Mouse (Mus musculus) intestine, embryonic 16.5 days (tissue): ENCODE data around the gene Gstt4. TPM values are rescaled to one million over a fixed set of nuclear protein-coding genes. Genes with fewer than 3 reads are reported as not detected.
A peak's percentile ranks its signal among the peaks of the same experiment; 100 is the strongest.

Experiments
- ATAC-seq: fragments of 200-750 bp; cut with Nextera tagmentation; 2 replicates; pipeline ENCODE4 v1.8.0; 2017; ENCODE audit warnings: moderate TSS enrichment, moderate library complexity
- H3K27ac ChIP-seq: fragments of 300-500 bp; sonication (generic); 2 replicates; pipeline ENCODE4 v1.5.1; 2014; ENCODE audit warnings: mild to moderate bottlenecking, low read length
- H3K27me3 ChIP-seq: fragments of 300-500 bp; sonication (generic); replicated peaks from 2 replicates; pipeline ENCODE4 v1.6.1; 2014; ENCODE audit warnings: low read length, control low read depth, mixed read lengths; ENCODE audit not compliant: control insufficient read depth, insufficient read depth
- H3K36me3 ChIP-seq: fragments of 300-500 bp; sonication (generic); 2 replicates; pipeline ENCODE4 v1.6.1; 2014; ENCODE audit warnings: low read length, control low read depth; ENCODE audit not compliant: control insufficient read depth, insufficient read depth
- H3K4me1 ChIP-seq: fragments of 300-500 bp; sonication (generic); 2 replicates; pipeline ENCODE4 v1.6.1; 2014; ENCODE audit warnings: low read length, control low read depth, mixed read lengths; ENCODE audit not compliant: control insufficient read depth, insufficient read depth
- H3K4me2 ChIP-seq: fragments of 300-500 bp; sonication (generic); 2 replicates; pipeline ENCODE4 v1.6.1; 2014; ENCODE audit warnings: low read depth, low read length, control low read depth
- H3K4me3 ChIP-seq: fragments of 300-500 bp; sonication (generic); 2 replicates; pipeline ENCODE4 v1.5.1; 2014; ENCODE audit warnings: mild to moderate bottlenecking, low read length
- H3K9ac ChIP-seq: fragments of 300-500 bp; sonication (generic); 2 replicates; pipeline ENCODE4 v1.6.1; 2014; ENCODE audit warnings: low read depth, low read length
- H3K9me3 ChIP-seq: fragments of 300-500 bp; sonication (generic); 2 replicates; pipeline ENCODE4 v1.6.1; 2016; ENCODE audit warnings: low read length, control low read depth; ENCODE audit not compliant: control insufficient read depth
- WGBS: fragments of 180-500 bp; shearing (Covaris S2); extraction: QIAGEN DNeasy Blood & Tissue Kit; methylation state at CpG from one replicate; pipeline ENCODE4 v1.1.7; 2014; 5-methylcytosine and 5-hydroxymethylcytosine counted together
- polyA plus RNA-seq: library from polyadenylated mRNA; unstranded; fragments of >200 nt; fragmentation: Nextera tagmentation; extraction: Ambion mirVana; gene quantifications from 2 replicates; pipeline ENCODE4 v1.2.1, GENCODE M21; 2015

Gstt4 gene
- polyA plus RNA-seq, 1 experiment from 2014 or later, result not detected

DNA sequence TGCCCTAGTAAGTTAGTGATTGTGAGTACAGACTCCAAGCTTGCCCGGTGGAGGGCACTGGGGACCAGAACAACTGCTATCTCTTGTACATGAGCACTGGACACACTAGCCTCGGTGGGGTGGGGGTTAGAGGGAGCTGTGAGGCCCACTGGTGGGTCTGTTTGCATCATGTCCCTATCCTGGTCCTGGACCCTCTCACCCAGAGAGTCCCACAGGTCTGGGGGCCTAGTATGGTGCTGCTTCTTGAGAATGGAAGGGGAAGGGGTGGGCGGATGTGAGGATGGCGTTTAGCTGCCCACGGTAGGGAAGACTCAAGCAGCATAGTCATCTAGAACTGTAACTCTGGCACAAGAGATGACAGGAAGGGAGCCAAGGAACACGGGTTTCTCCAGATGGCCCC, 32.4 kb upstream of the Gstt4 start:
- Histone ChIP-seq H3K27me3 (no peaks in the 10 kb centered on the region), H3K9me3 (no peaks in the 10 kb centered on the region), H3K36me3 (no peaks in the 10 kb centered on the region; the same call in 1 of the 2 replicates), H3K4me3 (no peak overlapping the region), H3K4me2 (no peak overlapping the region), H3K9ac (no peak overlapping the region), H3K4me1 (peaks cover 33% of the 10 kb centered on the region), H3K27ac (no peak overlapping the region)
- WGBS, result 80% methylated on average over 6 of the region's 6 CpGs
- ATAC-seq, result no peak

DNA sequence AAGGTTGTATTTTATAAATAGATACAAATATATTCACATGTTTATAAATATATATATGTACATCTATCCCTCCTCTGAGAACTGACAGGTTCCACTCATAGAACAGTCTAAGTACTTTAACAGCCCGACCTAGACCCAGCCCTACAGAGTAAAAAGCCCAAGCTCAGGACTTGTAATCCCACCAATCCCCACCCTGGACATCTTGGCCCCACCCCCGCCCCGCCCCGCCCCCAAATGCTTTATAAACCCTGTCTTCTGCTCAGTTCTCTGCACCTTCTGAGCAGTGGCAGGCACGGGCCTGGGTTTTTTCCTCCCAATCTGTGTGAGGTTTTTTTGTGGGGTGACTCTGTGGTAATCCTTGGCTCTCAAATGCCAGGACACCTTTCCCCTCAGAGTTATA, 31.8 kb upstream of the Gstt4 start:
- ATAC-seq, result no peak

DNA sequence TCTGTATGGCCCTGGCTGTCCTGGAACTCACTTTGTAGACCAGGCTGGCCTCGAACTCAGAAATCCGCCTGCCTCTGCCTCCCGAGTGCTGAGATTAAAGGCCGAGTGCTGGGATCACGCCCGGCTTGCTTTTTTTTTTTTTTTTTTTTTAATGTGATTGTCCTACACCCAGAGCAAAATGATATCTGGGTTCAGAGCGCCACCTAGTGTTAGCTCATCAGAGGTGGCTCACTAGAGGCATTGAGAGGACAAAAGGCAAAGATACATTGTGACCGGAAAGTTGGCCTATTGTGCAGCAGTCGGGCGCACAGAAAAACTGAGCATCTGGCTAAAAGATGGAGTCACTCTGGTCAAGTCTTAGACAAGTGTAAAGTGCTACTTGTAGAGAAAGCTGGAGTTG, 31.1 kb upstream of the Gstt4 start:
- H3K4me3 ChIP-seq, result no peak overlapping the region
- H3K4me1 ChIP-seq, result peaks cover 26% of the 10 kb centered on the region
- no peaks in the 10 kb centered on the region for H3K27me3 ChIP-seq
- 26% methylated on average over 10 of the region's 10 CpGs for WGBS
- no peaks in the 10 kb centered on the region for H3K9me3 ChIP-seq
- no peaks in the 10 kb centered on the region; the same call in 1 of the 2 replicates for H3K36me3 ChIP-seq
- H3K27ac ChIP-seq, result no peak overlapping the region
- ATAC-seq, result peak; percentile 37
- no peak overlapping the region for H3K9ac ChIP-seq
- no peak overlapping the region for H3K4me2 ChIP-seq

More for the DNA sequence above, 31.8 kb upstream of the Gstt4 start:
- Histone ChIP-seq H3K9me3 (no peaks in the 10 kb centered on the region), H3K9ac (no peak overlapping the region), H3K36me3 (no peaks in the 10 kb centered on the region; the same call in 1 of the 2 replicates), H3K27me3 (no peaks in the 10 kb centered on the region), H3K4me3 (no peak overlapping the region), H3K27ac (no peak overlapping the region), H3K4me2 (no peak overlapping the region), H3K4me1 (peaks cover 33% of the 10 kb centered on the region)
- WGBS, result 49% methylated on average over 5 of the region's 5 CpGs

DNA sequence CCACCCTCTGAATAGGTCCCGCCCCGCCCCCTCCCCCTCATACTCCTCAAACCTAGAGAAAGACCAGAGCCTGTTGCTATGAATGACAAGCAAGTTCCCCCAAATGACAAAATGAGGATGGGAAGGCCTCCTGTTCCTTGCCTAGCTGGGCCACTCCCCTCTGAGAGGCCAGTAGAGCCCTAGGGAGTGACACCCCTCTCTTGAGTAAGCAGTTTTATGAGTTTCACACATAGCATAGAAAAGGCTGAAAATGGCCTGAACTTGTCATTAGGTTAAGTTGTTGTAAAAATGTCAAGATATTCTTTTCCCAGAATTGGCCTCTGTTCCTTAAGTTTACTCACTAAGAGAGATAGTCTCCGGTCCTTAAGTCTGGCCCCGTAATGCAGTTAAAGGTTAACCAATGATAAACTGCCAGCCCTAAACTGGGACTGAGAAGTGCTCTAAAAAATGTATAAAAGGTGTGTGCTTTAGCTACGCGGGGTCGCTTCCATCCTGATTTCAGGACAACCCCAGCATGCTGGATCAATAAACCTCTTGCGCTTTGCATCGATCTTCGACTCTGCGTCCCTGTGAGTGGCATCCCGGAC, 30.3 kb upstream of the Gstt4 start:
- ATAC-seq, result peak; percentile 87
- no peak overlapping the region for H3K4me2 ChIP-seq
- no peaks in the 10 kb centered on the region; the same call in 1 of the 2 replicates for H3K36me3 ChIP-seq

DNA sequence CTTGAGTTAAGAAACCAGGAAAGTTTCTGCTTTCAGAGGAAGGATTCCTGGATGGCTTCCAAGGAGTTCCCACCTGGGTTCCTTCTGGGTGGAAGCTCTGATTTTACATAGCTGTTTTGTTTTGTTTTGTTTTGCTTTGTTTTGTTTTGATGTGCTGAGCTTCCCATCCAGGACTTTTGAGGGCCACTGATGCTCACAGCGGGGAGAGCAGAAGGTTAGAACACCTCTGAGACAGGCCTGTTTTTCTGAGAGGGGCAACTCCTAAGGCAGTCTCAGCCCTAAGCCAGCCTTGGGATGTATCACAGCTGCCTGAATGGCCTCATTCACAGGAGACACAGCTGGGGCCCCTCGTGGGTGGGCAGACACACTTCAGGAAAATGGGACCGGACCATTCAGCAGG, 29.3 kb upstream of the Gstt4 start:
- H3K4me2 ChIP-seq, result no peak overlapping the region
- H3K36me3 ChIP-seq, result no peaks in the 10 kb centered on the region; the same call in 1 of the 2 replicates
- H3K9me3 ChIP-seq, result no peaks in the 10 kb centered on the region
- peaks cover 17% of the 10 kb centered on the region for H3K4me1 ChIP-seq
- ATAC-seq, result no peak
- 49% methylated on average over 3 of the region's 3 CpGs for WGBS
- H3K4me3 ChIP-seq, result no peak overlapping the region
- peak overlapping the region; percentile 15; the same call in 1 of the 2 replicates for H3K9ac ChIP-seq
- H3K27me3 ChIP-seq, result no peaks in the 10 kb centered on the region
- H3K27ac ChIP-seq, result no peak overlapping the region

More for the DNA sequence above, 30.3 kb upstream of the Gstt4 start:
- Histone ChIP-seq H3K4me1 (peaks cover 19% of the 10 kb centered on the region), H3K27me3 (no peaks in the 10 kb centered on the region), H3K27ac (peak overlapping the region; percentile 26; the same call in 1 of the 2 replicates), H3K9me3 (no peaks in the 10 kb centered on the region), H3K9ac (no peak overlapping the region), H3K4me3 (no peak overlapping the region)
- WGBS, result 70% methylated on average over 12 of the region's 12 CpGs

DNA sequence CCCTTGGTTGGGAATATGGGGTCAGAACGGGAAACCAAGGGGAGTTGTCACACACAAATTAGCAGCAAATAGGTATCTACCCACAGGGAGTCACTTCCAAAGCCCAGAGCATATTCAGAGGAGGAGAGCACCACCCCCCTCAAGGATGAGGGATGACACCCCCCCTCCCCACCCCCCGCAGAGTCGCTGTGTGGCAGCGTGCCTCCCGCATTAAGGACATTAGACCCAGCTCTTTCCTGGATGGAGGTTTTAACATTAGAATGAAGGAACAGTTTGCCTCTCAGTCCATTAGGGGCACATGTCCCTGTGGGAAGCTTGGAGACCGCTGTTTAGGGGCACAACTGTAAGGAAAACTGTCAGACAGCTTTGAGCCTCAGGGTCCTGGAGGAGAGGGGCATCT, 28.7 kb upstream of the Gstt4 start:
- 0 out of 2 replicates have a peak overlapping the region, but pooled peaks have one; percentile 4 for H3K9ac ChIP-seq
- no peak overlapping the region for H3K4me2 ChIP-seq
- H3K4me1 ChIP-seq, result peaks cover 17% of the 10 kb centered on the region
- no peaks in the 10 kb centered on the region; the same call in 1 of the 2 replicates for H3K36me3 ChIP-seq
- no peak overlapping the region for H3K4me3 ChIP-seq
- no peaks in the 10 kb centered on the region for H3K9me3 ChIP-seq
- ATAC-seq, result no peak
- 21% methylated on average over 6 of the region's 6 CpGs for WGBS
- H3K27ac ChIP-seq, result no peak overlapping the region
- H3K27me3 ChIP-seq, result no peaks in the 10 kb centered on the region

DNA sequence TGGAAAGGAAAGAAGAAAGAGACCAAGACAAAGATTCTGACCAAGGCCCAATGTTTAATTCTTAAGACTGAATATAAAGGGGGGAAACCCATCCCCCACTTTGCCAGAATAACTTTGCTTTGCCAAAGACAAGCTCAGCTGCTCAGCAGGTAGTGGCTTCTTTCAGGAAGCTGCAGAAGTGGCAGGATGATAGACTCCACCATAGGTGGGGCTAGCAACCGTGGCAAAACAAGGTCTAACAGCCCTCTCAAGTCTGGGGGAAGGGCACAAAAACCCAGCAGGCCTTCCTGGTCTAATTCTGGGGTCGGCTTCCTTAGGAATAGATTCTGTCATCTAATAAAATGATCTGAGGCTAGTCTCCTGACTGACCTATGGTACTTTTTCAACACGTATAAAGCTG, 26.0 kb upstream of the Gstt4 start:
- no peak overlapping the region for H3K27ac ChIP-seq
- H3K4me1 ChIP-seq, result peaks cover 17% of the 10 kb centered on the region
- H3K4me2 ChIP-seq, result no peak overlapping the region
- ATAC-seq, result no peak
- no peak overlapping the region for H3K9ac ChIP-seq
- H3K4me3 ChIP-seq, result no peak overlapping the region
- no peaks in the 10 kb centered on the region for H3K27me3 ChIP-seq
- H3K36me3 ChIP-seq, result no peaks in the 10 kb centered on the region
- H3K9me3 ChIP-seq, result no peaks in the 10 kb centered on the region
- 30% methylated on average over 3 of the region's 3 CpGs for WGBS

DNA sequence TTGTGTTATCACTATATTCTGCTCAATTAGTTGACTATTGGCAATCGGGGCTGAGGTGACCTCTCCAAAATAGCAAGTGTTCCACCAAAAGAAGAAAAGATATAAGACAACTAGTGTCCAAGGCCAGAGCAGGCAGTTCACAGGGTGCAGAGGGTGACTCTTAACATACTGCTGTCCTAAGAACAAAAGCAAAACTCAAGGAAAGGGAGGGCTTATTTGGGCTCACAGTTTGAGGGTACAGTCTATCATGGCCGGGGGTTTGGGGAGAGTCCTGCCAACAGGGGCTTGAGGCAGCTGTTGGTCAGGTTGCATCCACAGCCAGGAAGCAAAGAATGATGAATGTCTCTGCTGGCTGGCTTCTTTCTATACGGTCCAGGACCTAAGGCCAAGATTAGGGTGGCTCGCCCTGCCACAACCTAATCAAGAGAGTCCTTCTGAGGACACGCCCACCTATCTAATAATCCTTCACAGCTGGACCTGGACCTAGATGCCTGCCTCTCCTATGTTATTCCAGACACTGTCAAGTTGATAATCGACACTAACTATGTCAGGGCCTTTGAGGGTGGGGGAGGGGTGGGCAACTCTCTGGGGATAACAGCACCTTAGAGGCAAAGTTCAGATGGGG, 23.1 kb upstream of the Gstt4 start:
- 68% methylated on average over 6 of the region's 6 CpGs for WGBS
- ATAC-seq, result peak; percentile 51; the same call in 1 of the 2 replicates
- no peak overlapping the region for H3K4me2 ChIP-seq

DNA sequence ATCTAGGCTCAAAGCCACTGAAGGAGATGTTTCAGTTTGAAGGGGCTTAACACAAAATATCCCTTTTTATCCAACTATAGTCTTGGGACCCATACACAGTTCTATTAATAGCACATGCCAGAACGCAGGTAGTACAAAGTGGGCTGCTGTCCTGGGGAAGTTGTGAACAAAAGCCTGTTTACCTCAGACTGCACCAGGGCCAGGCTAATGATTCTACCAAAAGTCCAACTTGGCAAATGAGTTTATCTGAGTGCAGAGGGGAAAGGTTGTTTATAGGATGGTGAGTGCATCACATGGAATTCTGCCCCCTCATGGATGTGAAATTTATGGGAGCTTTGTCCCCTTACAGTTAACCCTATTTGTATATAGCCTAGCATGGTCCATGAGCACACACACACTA, 22.5 kb upstream of the Gstt4 start:
- Histone ChIP-seq H3K4me2 (no peak overlapping the region), H3K36me3 (no peaks in the 10 kb centered on the region), H3K9ac (no peak overlapping the region), H3K27me3 (no peaks in the 10 kb centered on the region), H3K4me3 (no peak overlapping the region), H3K4me1 (no peaks in the 10 kb centered on the region), H3K27ac (no peak overlapping the region), H3K9me3 (no peaks in the 10 kb centered on the region)
- no peak for ATAC-seq
- 51% methylated on average over 1 of the region's 1 CpGs for WGBS

More for the DNA sequence above, 23.1 kb upstream of the Gstt4 start:
- Histone ChIP-seq H3K4me1 (no peaks in the 10 kb centered on the region), H3K4me3 (no peak overlapping the region), H3K27ac (no peak overlapping the region), H3K9me3 (no peaks in the 10 kb centered on the region), H3K9ac (no peak overlapping the region), H3K27me3 (no peaks in the 10 kb centered on the region), H3K36me3 (no peaks in the 10 kb centered on the region)
